Mouse (Mus musculus) CH12.LX (cell line): Measurements from ENCODE around the gene Gm7271. TPM values are rescaled to one million over a fixed set of nuclear protein-coding genes. Genes with fewer than 3 reads are reported as not detected.

Experiments
- DNase-seq: peaks from one replicate; pipeline ENCODE4 v3.0.0-alpha.2; 2013; ENCODE audit errors: extremely low read depth
- H3K27ac ChIP-seq: 2 replicates; pipeline ENCODE4 v1.5.1; 2012; ENCODE audit warnings: low read depth, mild to moderate bottlenecking, control low read depth, moderate library complexity; ENCODE audit not compliant: insufficient read depth
- H3K27me3 ChIP-seq: replicated peaks from 2 replicates; pipeline ENCODE3; 2012; ENCODE audit warnings: inconsistent platforms
- H3K36me3 ChIP-seq, 2 experiments: replicated peaks in 1 of 2; 2 replicates each; pipeline versions ENCODE3 to v1.6.1; 2012; ENCODE audit warnings: inconsistent platforms in 1 of 2, low read length in 1 of 2, mild to moderate bottlenecking in 1 of 2, mixed read lengths in 1 of 2, moderate library complexity in 1 of 2; ENCODE audit not compliant: control insufficient read depth in 1 of 2, insufficient read depth in 1 of 2
- H3K4me1 ChIP-seq, 2 experiments: 2 replicates each; pipeline ENCODE4 v1.6.1; 2012; ENCODE audit warnings: inconsistent platforms in 1 of 2, moderate library complexity in 1 of 2; ENCODE audit not compliant: insufficient read depth in 2 of 2, control insufficient read depth in 1 of 2
- H3K4me2 ChIP-seq: 2 replicates; pipeline ENCODE4 v1.6.1; 2012; ENCODE audit warnings: low read depth, mild to moderate bottlenecking, control low read depth; ENCODE audit not compliant: poor library complexity, insufficient read depth, severe bottlenecking
- H3K4me3 ChIP-seq, 3 experiments: fragments of 150-350 bp in 1 of 3; sonication (generic) in 1 of 3; replicated peaks in 1 of 3; 2 replicates each; pipeline versions ENCODE3 to v1.5.1; 2011 to 2012; ENCODE audit warnings: low read depth in 2 of 3, low read length in 2 of 3, mild to moderate bottlenecking in 2 of 3, moderate library complexity in 2 of 3, control low read depth in 1 of 3, improper control_type of control experiment in 1 of 3, inconsistent platforms in 1 of 3, mixed read lengths in 1 of 3; ENCODE audit not compliant: poor library complexity in 1 of 3
- H3K79me2 ChIP-seq: replicated peaks from 2 replicates; pipeline ENCODE4 v1.6.1; 2012; ENCODE audit warnings: mild to moderate bottlenecking, moderate library complexity; ENCODE audit not compliant: control insufficient read depth, poor library complexity, insufficient read depth, severe bottlenecking; ENCODE audit errors: extremely low read depth
- H3K9ac ChIP-seq: 2 replicates; pipeline ENCODE4 v1.6.1; 2012; ENCODE audit warnings: low read depth, mild to moderate bottlenecking, control low read depth, moderate library complexity; ENCODE audit not compliant: insufficient read depth
- H3K9me3 ChIP-seq: replicated peaks from 2 replicates; pipeline ENCODE3; 2012; ENCODE audit warnings: low read length, inconsistent platforms, mixed read lengths
- CTCF ChIP-seq, 2 experiments: IDR thresholded peaks in 1 of 2; conservative IDR thresholded peaks in 1 of 2; 2 replicates each; pipeline ENCODE4 v1.5.1; 2011 to 2012; ENCODE audit warnings: low read depth in 2 of 2, low read length in 2 of 2, improper control_type of control experiment in 1 of 2, inconsistent platforms in 1 of 2, mild to moderate bottlenecking in 1 of 2, moderate library complexity in 1 of 2
- ELF1 ChIP-seq: IDR thresholded peaks from 2 replicates; pipeline ENCODE4 v1.6.1; 2014; ENCODE audit warnings: low read depth, mild to moderate bottlenecking, inconsistent platforms, low read length, improper control_type of control experiment
- GABPA ChIP-seq: IDR thresholded peaks from 2 replicates; pipeline ENCODE4 v1.6.1; 2012; ENCODE audit warnings: low read depth, low read length, improper control_type of control experiment, inconsistent platforms; ENCODE audit not compliant: insufficient replicate concordance
- HCFC1 ChIP-seq: IDR thresholded peaks from 2 replicates; pipeline ENCODE4 v1.6.1; 2012; ENCODE audit warnings: low read depth, mild to moderate bottlenecking, inconsistent platforms, low read length, improper control_type of control experiment
- IRF4 ChIP-seq: IDR thresholded peaks from 2 replicates; pipeline ENCODE4 v1.6.1; 2014; ENCODE audit warnings: low read depth, mild to moderate bottlenecking, inconsistent platforms, low read length, improper control_type of control experiment
- JUND ChIP-seq: conservative IDR thresholded peaks from 2 replicates; pipeline ENCODE4 v1.6.1; 2011; ENCODE audit warnings: low read depth, low read length, improper control_type of control experiment
- KAT2A ChIP-seq: IDR thresholded peaks from 2 replicates; pipeline ENCODE4 v1.6.1; 2012; ENCODE audit warnings: low read length, improper control_type of control experiment, inconsistent platforms; ENCODE audit not compliant: insufficient replicate concordance
- MEF2A ChIP-seq: IDR thresholded peaks from 2 replicates; pipeline ENCODE4 v1.6.1; 2014; ENCODE audit warnings: low read depth, mild to moderate bottlenecking, inconsistent platforms, low read length, improper control_type of control experiment, borderline replicate concordance
- MYC ChIP-seq: IDR thresholded peaks from 2 replicates; pipeline ENCODE4 v1.6.1; 2011; ENCODE audit warnings: low read depth, mild to moderate bottlenecking, improper control_type of control experiment, low read length
- NRF1 ChIP-seq: IDR thresholded peaks from 2 replicates; pipeline ENCODE4 v1.6.1; 2014; ENCODE audit warnings: low read depth, mild to moderate bottlenecking, inconsistent platforms, low read length, improper control_type of control experiment, moderate library complexity
- POLR2AphosphoS2 ChIP-seq: IDR thresholded peaks from 2 replicates; pipeline ENCODE4 v1.6.1; 2011; ENCODE audit warnings: low read depth, low read length, improper control_type of control experiment
- SIN3A ChIP-seq: IDR thresholded peaks from 2 replicates; pipeline ENCODE4 v1.6.1; 2012; ENCODE audit warnings: low read length, improper control_type of control experiment, inconsistent platforms
- TBP ChIP-seq: conservative IDR thresholded peaks from 2 replicates; pipeline ENCODE4 v1.6.1; 2011; ENCODE audit warnings: low read depth, low read length, improper control_type of control experiment
- USF2 ChIP-seq: conservative IDR thresholded peaks from 2 replicates; pipeline ENCODE4 v1.6.1; 2011; ENCODE audit warnings: low read depth, low read length, improper control_type of control experiment
- ZC3H11A ChIP-seq: IDR thresholded peaks from 2 replicates; pipeline ENCODE4 v1.6.1; 2012; ENCODE audit warnings: low read depth, mild to moderate bottlenecking, inconsistent platforms, low read length, improper control_type of control experiment
- ZMIZ1 ChIP-seq: IDR thresholded peaks from 2 replicates; pipeline ENCODE4 v1.6.1; 2012; ENCODE audit warnings: low read depth, mild to moderate bottlenecking, inconsistent platforms, low read length, improper control_type of control experiment
- ZNF384 ChIP-seq: IDR thresholded peaks from 2 replicates; pipeline ENCODE4 v1.6.1; 2012; ENCODE audit warnings: low read depth, low read length, improper control_type of control experiment, inconsistent platforms
- dilution Hi-C: fragments of 300-500 bp; cut with MboI; formaldehyde crosslinking; loops from 2 replicates; pipeline ENCODE4 v1.14.3; 2020; ENCODE audit warnings: low sequenced_read_pairs; ENCODE audit not compliant: extremely low pct_unique_long_range_greater_than_20kb, extremely low pct_ligation_motif_present
- in situ Hi-C: fragments of 300-500 bp; cut with MboI; formaldehyde crosslinking; loops from 3 replicates; pipeline ENCODE4 v1.14.3; 2019; ENCODE audit warnings: low sequenced_read_pairs, low pct_ligation_motif_present, low pct_unique_long_range_greater_than_20kb, mixed read lengths
- polyA plus RNA-seq: library from polyadenylated mRNA; unstranded; fragments of >175 nt; gene quantifications from 2 replicates; pipeline ENCODE4 v1.2.1, GENCODE M21; 2012; ENCODE audit warnings: low read depth; ENCODE audit not compliant: insufficient read length
- total RNA-seq, 2 experiments: library from RNA; depleted of rRNA; stranded (reverse); fragments of 300-350 nt in 1 of 2; fragments of >200 nt in 1 of 2; gene quantifications; 2 replicates each; pipeline ENCODE4 v1.2.3; 2012 to 2014

The Gm7271 gene
- total and polyA plus RNA-seq, 3 experiments = not detected

- dilution Hi-C loops = no loop called here
- no peak overlapping the region for H3K4me2 ChIP-seq
- TF ChIP-seq ZNF384 (no peak), JUND (no peak), ELF1 (no peak), MEF2A (no peak), ZMIZ1 (no peak), SIN3A (no peak), CTCF (conservative IDR thresholded peaks at IDR 0.05 in 1 of 2, IDR thresholded peaks at IDR 0.05 in 1 of 2; ENCODE audit: low read depth in 2 of 2, low read length in 2 of 2) (no peak), KAT2A (no peak), IRF4 (no peak), POLR2AphosphoS2 (no peak), ZC3H11A (no peak)
- TF ChIP-seq, all 38 proteins: peak for 0
- Histone ChIP-seq H3K9ac (no peak overlapping the region), H3K27ac (no peak overlapping the region), H3K79me2 (no peaks in the 10 kb centered on the region), H3K9me3 (no peaks in the 10 kb centered on the region), H3K4me3 (no peak overlapping the region), H3K36me3 (no peaks in the 10 kb centered on the region), H3K4me1 (no peaks in the 10 kb centered on the region), H3K27me3 (no peaks in the 10 kb centered on the region)
- no peak for DNase-seq
- in situ Hi-C loops = no loop called here
These were observed 11.3 kb downstream of the Gm7271 start for GRCm38 (mm10) chr5:76495126-76495525.

GRCm38 (mm10) chr5:76522446-76522845 lies 38.6 kb downstream of the Gm7271 start:
- Histone ChIP-seq H3K4me1 (peaks cover 6 to 21% of the 10 kb centered on the region in 2 experiments; a peak in 2 of 4 replicates), H3K9me3 (no peaks in the 10 kb centered on the region), H3K79me2 (no peaks in the 10 kb centered on the region), H3K4me3 (no peak overlapping the region), H3K27me3 (no peaks in the 10 kb centered on the region), H3K4me2 (no peak overlapping the region), H3K36me3 (no peaks in the 10 kb centered on the region), H3K9ac (no peak overlapping the region), H3K27ac (no peak overlapping the region)
- dilution Hi-C loops = no loop called here
- in situ Hi-C loops = no loop called here
- DNase-seq = no peak
- TF ChIP-seq HCFC1 (no peak), MYC (no peak), IRF4 (no peak), POLR2AphosphoS2 (no peak), NRF1 (no peak), GABPA (no peak), ZC3H11A (no peak), TBP (no peak), ELF1 (no peak), USF2 (no peak), JUND (no peak)
